Mouse (Mus musculus): ENCODE data around the gene Chpf. TPM values are rescaled to one million over a fixed set of nuclear protein-coding genes. Genes with fewer than 3 reads are reported as not detected.

Chpf gene
- total RNA-seq, 1 experiment from 2014 or later = 4.3 TPM

DNA sequence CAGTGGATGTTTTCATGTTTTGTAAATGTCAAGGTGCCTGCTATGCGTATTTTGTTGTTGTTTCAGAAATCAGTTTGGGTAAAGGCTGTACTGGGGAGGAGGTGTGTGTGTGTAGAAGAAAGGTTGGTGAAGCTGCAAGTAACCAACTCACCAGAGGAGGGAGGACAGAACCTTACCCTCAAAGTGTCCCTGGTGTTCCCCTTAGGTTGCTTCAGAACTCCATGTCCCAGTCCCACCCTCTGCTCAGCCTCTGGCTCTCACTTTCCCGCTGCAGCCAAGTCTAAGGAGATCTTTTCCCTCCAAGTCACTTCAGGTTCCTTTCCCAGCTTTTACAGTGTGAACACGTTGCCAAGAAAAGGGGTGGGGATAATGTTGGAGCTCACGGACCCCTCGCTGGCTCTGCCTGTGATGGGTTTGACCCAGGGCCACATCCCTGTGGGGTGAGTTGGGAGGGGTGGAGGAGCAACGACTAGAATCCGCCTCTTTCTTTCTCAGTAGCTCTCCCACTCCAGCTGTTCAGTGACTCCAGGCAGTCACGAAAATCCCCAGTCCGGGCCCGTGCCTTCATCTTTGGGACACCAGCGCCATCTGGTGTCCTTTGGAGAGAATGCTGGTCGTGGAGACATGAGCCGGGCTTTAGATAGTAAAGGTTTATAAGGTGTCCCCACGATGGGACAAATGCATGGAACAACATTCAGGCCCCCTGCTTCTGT is 11.7 kb downstream of the Chpf start:
- 0 out of 2 replicates have a peak, but pooled peaks have one; percentile 52 for ATAC-seq (replicated peaks; ENCODE audit: insufficient number of reproducible peaks, low FRiP score, low TSS enrichment, poor library complexity, severe bottlenecking)

DNA sequence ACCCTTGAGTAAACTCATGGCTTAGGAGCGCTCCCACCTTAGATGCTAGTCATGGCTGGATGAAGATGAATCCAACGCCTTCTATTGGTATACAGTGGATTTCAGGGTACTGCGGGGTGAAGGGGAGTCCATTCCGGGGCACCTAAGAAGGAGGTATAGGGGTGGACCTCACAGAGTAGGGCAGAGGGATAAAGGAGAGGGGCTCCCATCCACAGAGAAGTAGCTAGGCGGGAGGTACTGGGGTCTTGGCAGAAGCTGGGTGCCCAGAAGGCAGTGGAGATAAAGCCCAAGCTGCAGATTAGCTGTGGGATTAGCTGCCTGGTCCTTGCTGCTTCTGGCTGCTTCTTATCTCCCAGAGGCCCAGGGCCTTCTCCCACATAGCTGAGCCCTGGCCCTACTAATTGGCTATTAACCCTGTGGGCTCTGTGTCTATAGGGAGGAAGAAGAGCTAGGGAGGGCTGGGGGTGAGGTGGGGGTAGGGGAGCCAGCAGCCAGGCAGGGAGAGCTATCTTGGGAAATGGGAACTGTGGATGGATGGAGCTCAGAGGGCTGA is 15.4 kb downstream of the Chpf start:
- ATAC-seq (replicated peaks; ENCODE audit: insufficient number of reproducible peaks, low FRiP score, low TSS enrichment, poor library complexity, severe bottlenecking) = no peak

DNA sequence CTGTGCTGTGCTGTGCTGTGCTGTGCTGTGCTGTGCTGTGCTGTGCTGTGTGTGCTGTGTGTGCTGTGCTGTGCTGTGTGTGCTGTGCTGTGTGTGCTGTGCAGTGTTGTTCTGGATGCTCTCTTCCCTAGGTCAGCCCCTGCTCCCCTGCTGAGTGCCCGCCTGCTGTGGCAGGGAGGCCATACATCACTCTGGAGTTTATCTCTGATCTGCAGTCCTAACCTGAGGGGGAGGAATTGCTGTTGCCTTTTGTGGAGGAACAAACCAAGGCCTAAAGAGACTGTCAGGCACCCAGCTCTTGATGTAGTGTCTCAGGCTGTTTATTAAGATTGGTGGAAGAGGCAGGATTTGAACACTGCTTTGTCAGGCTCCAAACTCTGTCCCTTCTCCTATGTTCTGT is 16.5 kb downstream of the Chpf start:
- ATAC-seq (replicated peaks; ENCODE audit: insufficient number of reproducible peaks, low FRiP score, low TSS enrichment, poor library complexity, severe bottlenecking) = no peak

DNA sequence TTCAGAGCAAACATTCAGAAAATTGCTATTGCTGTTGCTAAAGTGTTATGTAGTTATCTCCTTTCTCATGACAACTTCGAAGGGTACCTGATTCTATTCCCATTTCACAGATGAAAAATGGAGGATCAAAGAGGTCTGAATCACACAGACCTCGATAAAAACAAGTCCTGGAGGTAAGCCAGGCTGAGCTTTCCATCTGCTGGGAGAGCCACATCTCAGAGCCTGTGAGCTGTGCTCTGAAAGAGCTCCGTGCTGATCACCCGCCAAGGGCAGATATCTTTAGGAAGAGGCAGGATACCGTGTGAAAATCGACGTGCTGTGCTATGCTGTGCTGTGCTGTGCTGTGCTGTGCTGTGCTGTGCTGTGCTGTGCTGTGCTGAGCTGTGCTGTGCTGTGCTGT is 18.8 kb downstream of the Chpf start:
- ATAC-seq (replicated peaks; ENCODE audit: insufficient number of reproducible peaks, low FRiP score, low TSS enrichment, poor library complexity, severe bottlenecking) = no peak

DNA sequence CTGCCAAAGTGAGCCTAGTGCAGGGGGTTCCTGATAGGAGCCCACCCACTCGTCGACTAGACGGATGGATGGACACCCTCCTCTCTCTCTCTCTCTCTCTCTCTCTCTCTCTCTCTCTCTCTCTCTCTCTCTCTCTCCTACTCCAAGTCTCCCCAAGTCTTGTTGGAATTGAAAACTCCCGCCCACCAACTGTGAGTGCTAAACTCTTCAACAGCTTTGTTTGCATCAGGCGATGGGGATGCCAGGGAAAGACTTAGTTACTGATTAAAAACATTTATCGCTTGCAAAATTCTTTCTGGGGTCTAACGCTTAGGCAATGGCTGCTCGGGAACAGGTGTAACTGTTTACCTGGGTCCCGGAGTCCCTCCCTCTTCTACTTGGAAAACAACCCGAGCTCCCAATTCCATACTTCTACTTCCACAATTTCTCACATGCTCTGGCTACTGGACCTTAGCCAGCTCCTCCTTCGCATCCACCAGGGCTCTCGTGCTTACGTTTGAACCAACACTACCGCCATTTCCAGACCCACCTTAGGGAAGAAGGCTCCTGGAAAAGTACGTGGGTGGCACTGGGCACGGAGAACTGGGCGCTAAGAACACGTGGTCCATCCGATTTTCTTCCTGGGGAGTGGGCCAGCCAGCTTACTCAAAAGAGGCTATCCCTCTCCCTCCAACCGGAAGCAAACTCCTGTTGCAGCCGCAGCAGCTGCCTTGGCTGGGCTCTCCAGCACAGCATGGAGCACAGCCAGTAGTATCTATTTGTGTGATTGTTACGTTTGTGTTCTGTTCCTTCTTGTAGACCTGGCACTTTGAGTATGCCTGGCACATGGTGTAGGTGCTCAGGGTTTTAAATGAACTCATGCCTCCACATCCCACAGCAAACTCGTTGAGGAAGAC is 20.1 kb downstream of the Chpf start:
- ATAC-seq (replicated peaks; ENCODE audit: insufficient number of reproducible peaks, low FRiP score, low TSS enrichment, poor library complexity, severe bottlenecking) = no peak

DNA sequence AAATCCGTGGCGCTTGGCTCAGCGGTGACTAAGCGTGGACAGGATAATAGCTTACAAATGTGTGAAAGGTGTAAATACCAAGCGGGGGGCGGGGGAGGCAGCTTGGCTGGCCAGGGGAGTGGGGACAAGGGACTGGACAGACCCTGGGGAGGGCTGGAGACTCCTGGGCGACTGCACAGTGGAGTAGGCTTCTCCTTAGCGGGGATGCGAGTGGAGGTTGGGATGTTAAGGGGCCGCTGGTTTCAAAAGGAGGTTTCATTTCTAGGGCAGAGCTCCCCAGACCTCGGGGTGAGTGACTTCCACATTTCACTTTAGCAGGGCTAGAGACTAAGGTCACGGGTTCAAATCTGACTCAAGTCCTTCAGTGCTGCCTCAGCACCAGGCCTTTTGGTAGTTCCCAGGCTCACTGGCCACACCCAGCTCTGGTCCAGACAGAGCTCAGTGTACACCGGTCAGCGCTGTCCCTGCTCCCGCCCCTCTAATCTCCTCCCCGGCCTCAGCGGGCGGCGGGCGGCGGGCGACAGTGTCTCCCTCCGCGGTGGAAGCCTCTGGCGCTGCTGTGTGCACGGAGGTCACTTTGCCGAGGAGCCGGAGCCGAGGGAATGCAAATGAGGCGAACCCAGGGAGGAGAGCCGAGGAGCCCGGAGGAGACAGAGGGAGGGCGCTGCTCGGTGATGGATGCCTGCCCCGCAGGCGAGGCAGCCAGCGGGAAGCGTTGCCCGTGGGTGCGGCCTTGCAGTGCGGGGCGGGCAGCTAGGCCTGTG is 20.9 kb downstream of the Chpf start:
- ATAC-seq (replicated peaks; ENCODE audit: insufficient number of reproducible peaks, low FRiP score, low TSS enrichment, poor library complexity, severe bottlenecking) = no peak

DNA sequence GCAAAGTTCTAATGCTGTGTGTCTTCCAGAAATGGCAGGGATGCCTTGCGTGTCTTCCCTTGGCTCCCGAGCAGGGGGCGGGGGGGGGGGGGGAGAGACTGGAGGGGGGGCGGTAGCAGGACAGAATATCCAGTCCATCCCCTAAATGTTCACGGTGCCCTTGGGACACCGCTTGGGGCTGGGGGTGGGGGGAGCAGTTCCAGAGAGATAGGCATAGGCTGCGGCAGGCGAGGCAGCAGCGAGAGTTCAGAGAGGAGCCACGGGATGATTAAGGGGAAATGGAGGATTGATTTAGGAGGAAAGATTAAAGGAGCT is 21.4 kb downstream of the Chpf start:
- no peak for ATAC-seq (replicated peaks; ENCODE audit: insufficient number of reproducible peaks, low FRiP score, low TSS enrichment, poor library complexity, severe bottlenecking)

DNA sequence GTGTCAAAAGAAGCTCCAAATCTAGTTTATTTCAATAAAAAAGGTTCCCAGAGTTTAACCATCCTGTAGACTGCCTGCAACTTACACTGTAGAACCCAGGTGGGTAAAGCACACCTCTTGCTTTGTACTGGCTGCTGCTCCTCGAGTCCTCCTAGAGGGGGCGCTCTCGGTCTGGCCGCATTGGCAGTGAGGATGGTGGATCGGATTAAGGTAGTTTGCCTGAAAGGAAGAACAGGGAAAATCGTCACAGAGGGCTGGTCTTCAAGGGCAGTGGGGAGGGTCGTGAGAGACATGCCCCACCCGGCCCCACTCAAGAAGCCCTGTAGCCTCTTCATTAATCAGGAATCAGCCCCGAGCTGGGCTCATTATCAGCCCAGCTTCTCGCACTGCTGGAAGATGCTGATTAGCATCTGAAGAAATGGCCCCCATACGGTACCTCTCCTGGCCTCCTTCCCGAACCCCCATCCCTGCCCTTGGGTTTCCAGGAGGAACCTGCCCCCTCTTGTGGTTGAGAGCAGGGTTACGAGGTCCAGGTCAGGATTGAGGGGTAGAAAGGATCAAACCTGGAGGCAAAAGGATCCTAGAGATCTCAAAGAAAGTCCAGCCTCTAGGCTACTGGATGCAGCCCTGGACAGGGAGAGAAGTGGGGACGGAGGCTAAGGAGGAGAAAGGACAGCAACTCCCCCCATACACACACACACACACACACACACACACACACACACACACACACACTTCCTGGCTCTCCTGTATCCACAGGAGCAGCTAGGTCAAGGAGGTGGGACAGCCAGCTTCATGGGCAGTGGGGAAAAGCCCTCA is 22.2 kb downstream of the Chpf start:
- no peak for ATAC-seq (replicated peaks; ENCODE audit: insufficient number of reproducible peaks, low FRiP score, low TSS enrichment, poor library complexity, severe bottlenecking)

DNA sequence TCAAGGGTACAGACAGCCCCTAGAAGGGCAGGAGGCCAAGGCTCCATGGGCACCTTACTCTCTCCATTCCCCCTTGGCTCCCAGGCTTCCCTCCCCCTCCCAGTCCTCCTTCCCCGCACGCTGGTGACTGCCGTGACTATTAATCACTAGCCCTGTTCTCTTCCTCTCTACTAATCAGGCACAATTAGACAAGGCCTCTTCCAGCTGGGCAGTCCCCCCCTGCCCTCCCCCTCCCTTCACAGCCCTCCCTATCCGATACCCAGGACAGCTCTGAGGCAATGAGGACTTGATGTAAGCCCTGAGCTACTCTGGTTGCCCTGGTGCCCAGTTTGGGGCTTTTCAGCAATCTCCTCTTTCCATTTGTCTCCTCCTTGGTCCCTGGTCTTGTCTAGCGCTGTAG is 23.2 kb downstream of the Chpf start:
- no peak for ATAC-seq (replicated peaks; ENCODE audit: insufficient number of reproducible peaks, low FRiP score, low TSS enrichment, poor library complexity, severe bottlenecking)

DNA sequence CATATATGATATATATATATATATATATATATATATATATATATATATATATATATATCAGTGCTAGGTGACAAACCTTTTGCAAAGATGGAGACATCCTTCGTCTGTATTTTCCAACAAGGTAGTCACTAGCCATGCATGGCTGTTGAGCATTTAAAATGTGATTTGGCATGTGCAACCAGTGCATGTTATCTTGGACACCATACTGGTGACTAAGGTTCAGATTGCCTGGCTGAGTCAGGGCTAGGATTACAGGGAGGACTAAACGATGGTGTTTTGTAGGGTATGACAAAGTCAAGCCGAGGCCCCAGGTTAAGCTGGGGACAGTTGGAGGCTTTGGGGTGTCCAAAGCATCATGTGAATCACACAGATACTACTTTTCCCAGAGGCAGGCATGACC is 23.7 kb downstream of the Chpf start:
- ATAC-seq (replicated peaks; ENCODE audit: insufficient number of reproducible peaks, low FRiP score, low TSS enrichment, poor library complexity, severe bottlenecking) = no peak

DNA sequence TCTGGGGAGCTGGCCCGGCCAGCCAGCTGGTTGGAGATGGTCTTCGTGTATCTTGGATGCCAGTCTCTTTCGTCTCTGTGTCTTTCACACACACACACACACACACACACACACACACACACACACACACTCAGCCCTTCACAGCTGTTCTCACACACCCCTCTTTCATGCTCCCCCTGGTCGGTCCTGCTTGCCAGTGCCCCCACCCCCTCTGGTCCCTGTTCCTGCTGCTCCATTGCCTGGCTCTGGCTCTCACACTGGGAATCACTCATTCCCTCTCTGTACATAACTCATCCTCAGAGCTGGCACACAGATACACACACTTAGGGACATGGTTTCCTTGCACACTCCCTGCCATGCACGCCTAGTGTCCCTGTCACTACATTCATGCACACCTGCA is 27.2 kb downstream of the Chpf start:
- no peak for ATAC-seq (replicated peaks; ENCODE audit: insufficient number of reproducible peaks, low FRiP score, low TSS enrichment, poor library complexity, severe bottlenecking)

DNA sequence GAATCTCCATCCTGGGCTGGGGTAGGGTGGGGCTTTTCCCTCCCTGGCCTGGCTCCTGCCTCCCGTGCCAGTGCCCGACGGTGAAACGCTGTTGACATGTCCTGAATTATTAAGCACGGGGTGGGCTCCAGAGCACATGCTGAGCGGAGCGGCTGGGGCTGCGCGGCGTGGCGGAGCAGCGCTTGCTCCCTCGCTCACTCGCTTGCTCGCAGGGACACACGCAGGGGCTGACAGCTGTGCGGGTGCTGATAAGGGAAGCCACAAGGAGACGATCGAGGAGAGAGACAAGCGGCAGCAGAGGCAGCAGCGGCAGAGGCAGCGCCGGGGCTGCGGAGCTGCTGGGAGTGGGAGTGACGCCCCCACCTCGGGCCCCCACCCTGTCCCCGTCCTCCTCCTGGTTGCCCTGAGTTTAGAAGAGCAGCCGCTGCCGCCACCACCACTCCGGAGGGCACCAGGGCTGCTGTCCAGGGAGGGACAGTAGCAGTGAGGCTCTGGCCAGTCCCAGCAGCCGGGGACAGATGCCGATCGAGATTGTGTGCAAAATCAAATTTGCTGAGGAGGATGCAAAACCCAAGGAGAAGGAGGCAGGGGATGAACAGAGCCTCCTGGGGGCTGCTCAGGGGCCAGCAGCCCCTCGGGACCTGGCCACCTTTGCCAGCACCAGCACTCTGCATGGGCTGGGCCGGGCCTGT is 28.6 kb downstream of the Chpf start, which contains the start of gene Asic4:
Gene Asic4 (plus strand): TSS at position 123 of the 692 bp plus-strand sequence.
- no peak for ATAC-seq (replicated peaks; ENCODE audit: insufficient number of reproducible peaks, low FRiP score, low TSS enrichment, poor library complexity, severe bottlenecking)

DNA sequence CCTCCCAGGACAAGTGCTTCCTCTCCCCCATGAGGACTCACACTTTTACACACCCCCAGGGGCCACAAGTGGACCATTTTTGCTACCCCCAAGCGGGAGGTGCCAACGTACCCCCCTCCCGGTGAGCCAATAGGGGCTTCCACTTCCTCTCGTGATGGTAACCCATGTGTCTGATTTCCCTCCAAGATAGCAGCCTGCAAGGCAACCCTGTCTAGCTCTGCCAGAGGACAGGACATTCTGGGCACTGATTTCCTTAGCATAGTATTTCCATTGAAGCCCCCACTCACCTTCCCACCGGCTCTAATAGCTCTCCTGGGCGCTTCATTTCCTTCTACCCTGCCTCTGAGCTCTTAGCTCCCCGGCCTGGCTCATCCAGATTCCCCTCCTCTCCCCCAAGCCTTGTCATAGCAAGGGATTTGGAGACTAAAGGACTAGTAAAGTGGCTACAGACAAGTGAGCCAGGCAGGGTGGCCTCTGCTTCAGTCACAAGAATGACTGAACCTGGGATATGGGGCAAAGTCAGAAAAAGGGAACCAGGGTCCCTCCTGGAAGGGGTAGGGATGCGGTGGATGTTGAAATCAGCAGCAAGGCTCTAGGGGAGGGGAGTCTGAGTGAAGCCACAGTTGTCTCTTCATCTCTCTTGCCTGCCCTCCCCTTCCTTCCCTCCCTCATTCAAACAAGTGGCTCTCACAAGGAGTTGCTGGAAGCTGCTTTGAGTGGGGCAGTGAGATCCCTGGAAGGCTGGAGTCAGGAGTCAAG is 29.6 kb downstream of the Chpf start:
- no peak for ATAC-seq (replicated peaks; ENCODE audit: insufficient number of reproducible peaks, low FRiP score, low TSS enrichment, poor library complexity, severe bottlenecking)

DNA sequence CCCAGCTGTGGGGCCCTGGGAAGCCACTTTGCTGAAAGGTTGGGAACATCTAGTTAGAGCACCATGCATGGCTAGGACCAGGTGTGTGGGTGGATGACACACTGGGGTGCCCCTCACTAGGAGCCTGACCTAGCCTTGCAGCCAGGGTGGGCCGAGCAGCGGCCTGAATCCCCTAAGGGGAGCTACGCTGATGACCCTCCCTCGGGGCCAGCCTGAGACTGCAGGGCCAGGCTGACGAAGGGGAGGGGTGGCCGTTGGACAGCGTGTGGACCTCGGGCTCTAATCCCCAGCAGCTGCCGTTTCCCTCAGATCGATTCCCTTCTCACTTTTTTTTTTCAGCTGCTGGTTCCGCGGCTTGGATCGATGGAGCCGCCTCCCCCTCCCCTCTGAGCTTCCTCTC is 30.2 kb downstream of the Chpf start:
- no peak for ATAC-seq (replicated peaks; ENCODE audit: insufficient number of reproducible peaks, low FRiP score, low TSS enrichment, poor library complexity, severe bottlenecking)

DNA sequence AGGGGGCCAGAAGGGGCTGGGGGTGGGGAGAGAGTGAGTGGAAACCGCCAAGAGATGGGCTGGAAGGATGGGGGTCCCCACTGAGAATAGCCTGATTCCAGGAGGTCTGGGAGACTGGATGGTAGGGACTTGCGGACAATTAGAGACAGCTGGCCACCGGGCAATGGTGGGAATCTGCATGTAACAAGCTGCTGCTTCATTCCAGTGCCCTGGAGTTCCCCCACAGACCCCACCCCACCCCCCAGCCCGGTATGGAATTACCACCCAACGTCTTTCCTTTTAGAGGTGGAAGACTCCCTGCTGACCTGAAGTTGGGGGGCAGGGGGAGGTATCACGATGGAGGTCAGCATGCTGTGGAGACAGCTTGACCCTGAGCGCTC is 31.1 kb downstream of the Chpf start:
- no peak for ATAC-seq (replicated peaks; ENCODE audit: insufficient number of reproducible peaks, low FRiP score, low TSS enrichment, poor library complexity, severe bottlenecking)

DNA sequence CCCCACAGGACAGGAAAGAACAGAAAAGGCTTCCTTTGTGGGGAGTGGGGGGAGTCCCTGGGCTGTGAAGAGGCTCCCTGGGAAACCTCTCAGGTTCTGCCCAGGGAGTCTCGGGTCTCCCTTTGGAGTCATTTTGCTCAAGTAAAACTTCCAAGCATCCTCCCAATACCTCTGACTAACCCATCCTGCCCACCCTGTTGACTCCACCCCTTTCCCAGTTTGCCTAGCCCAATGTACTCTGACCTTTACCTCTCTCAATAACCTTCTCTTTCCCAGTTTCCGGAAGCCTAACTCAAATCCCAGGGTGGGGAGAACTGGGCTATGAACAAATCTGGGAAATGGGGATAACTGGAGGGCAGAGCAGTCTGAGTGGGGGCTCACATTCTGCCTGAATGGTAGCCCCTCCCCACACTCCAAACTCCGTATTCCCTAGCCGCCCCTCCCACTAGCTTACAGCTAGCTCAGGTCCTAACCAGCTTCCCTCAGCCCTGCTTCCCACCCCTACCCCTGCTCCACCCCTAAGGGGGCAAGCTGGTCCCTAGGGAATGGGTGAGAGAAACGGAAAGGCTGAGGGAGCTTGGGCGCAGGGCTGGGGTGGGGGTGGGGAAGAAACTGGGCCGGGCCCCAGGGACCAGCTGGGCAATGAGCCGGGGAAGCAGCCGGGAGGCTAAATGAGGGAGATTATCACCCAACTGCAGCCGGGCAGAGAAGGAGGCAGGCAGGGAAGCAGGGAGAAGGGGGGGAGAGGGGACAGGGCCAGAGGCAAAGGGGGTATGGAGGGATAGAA is 31.6 kb downstream of the Chpf start:
- ATAC-seq (replicated peaks; ENCODE audit: insufficient number of reproducible peaks, low FRiP score, low TSS enrichment, poor library complexity, severe bottlenecking) = no peak

DNA sequence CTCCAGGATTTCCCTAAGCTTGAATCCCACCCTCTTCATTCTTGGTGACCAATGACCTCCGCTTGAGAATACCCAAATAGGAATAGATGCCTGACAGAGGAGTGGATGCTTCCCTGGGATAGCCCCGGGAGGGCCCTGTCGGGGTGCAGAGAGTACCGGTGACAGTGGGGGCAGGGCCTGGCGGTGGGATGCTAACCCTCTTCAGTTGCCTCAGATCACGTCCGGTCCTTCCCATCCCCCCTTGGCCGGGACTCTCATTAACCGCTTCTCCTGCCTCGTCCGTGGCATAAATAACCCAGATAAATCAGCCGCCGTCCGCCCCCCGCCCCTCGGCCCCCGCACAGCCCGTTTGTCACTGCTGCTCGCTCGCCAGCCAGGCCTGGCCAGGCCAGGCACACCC is 32.5 kb downstream of the Chpf start:
- ATAC-seq (replicated peaks; ENCODE audit: insufficient number of reproducible peaks, low FRiP score, low TSS enrichment, poor library complexity, severe bottlenecking) = no peak

All from monocyte, adult 5-6 weeks (primary cell).